23 mouse cellular contexts compared by ENCODE assay signal in the genomic region with DNA sequence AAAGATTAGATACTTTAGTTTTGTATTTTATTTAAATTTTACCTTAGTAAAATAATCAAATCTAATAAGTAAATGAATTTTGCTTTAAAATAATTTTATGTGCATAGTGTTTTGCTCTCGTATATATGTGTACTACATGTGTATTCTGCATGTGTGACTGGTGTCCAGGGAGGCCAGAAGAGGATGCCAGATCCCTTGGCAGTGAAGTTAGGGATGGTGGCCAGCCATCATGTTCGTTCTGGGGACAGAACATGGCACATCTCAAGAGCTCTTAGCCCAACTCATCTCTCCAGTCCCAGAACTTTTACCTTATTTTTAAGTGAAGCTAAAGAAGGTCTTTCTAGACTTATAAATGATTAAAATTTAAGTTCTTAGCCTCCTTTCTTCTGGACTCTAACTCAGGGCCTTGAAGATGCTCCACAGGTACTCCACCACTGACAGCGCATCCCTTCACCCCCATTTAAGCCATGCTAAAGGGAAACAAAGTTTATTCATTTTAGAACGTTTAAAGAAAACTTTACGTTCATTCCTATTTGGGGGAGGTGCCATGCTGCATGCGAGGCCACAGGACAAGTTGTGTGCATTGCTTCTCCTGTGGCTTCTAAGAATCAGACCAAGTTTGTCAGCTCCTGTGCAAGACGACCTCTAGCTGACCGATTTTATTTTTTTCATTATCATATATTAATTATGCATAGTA. TPM values are rescaled to one million over a fixed set of nuclear protein-coding genes. Genes with fewer than 3 reads are reported as not detected.
DNase-seq lines count a peak whose midpoint lies in the region; ATAC-seq and TF ChIP-seq lines count a peak whose summit lies in the region.
"Had no signal": no experiment of that assay in that cellular context is flagged by ENCODE, and none has a peak within 500 bp of the region (broad histone marks: within the 10 kb centered on the region; RNA-seq: fewer than 3 reads in every experiment).

No protein-coding gene starts in this region.

- no peaks in the 10 kb centered on the region for H3K9me3 ChIP-seq in heart, postnatal 0 days (replicated peaks; ENCODE audit: control insufficient read depth, low read length)
- H3K9me3 ChIP-seq: embryonic facial prominence, embryonic 15.5 days; forebrain, embryonic 10.5 days; heart, embryonic 15.5 days; hindbrain, embryonic 12.5 days had no signal

- no peak for ATAC-seq in heart, postnatal 0 days (ENCODE audit: insufficient read depth, low read depth)
- ATAC-seq in megakaryocyte, adult 5-6 weeks (ENCODE audit: poor library complexity, severe bottlenecking), result no peak
- ATAC-seq: activated CD4-positive, CD25-positive, alpha-beta regulatory T cell, adult 4 months; forebrain, embryonic 14.5 days; hindbrain, embryonic 16.5 days; inflammation-experienced regulatory T-cells, adult 6 months; intestine, postnatal 0 days; Patski had no signal

- 77% methylated on average over 8 of the region's 8 CpGs for WGBS in heart, postnatal 0 days

- H3K36me3 ChIP-seq in heart, postnatal 0 days (replicated peaks; ENCODE audit: control insufficient read depth, insufficient read depth, low read length), result no peaks in the 10 kb centered on the region
- H3K36me3 ChIP-seq: embryonic facial prominence, embryonic 15.5 days; forebrain, embryonic 10.5 days; heart, embryonic 15.5 days; hindbrain, embryonic 12.5 days had no signal

- H3K4me3 ChIP-seq in gastrocnemius, adult 2 months, result no peak overlapping the region
- no peak overlapping the region for H3K4me3 ChIP-seq in heart, postnatal 0 days (ENCODE audit: low read depth, low read length)
- H3K4me3 ChIP-seq: embryonic facial prominence, embryonic 15.5 days; erythroblast, embryonic 14.5 days; forebrain, embryonic 10.5 days; heart, embryonic 15.5 days; hindbrain, embryonic 12.5 days had no signal

- peak overlapping the region; percentile 84 for H3K27ac ChIP-seq in gastrocnemius, adult 2 months
- H3K27ac ChIP-seq in heart, postnatal 0 days (ENCODE audit: low read depth), result peak overlapping the region; percentile 54; the same call in 1 of the 2 replicates
- H3K27ac ChIP-seq: embryonic facial prominence, embryonic 15.5 days; forebrain, embryonic 10.5 days; hindbrain, embryonic 12.5 days had no signal

- intact Hi-C loops in gastrocnemius, adult 2 months (cut with DNase I), result no loop called here
- intact Hi-C loops in heart, postnatal 10 days (cut with DNase I), result no loop called here

- no peak for TF ChIP-seq EP300 in heart, postnatal 0 days (IDR thresholded peaks at IDR 0.05; ENCODE audit: low read depth)

- H3K9ac ChIP-seq in heart, postnatal 0 days (replicated peaks; ENCODE audit: low read depth, low read length), result no peak overlapping the region
- H3K9ac ChIP-seq: embryonic facial prominence, embryonic 15.5 days; heart, embryonic 15.5 days; hindbrain, embryonic 12.5 days had no signal

- no peak overlapping the region for H3K4me2 ChIP-seq in heart, postnatal 0 days (ENCODE audit: low read depth, low read length)
- H3K4me2 ChIP-seq: embryonic facial prominence, embryonic 15.5 days; heart, embryonic 15.5 days; hindbrain, embryonic 12.5 days had no signal

- DNase-seq in cerebellum, postnatal 10 days, result peak; percentile 61 to 65
- DNase-seq in cerebellum, adult 9-11 months, result no peak
- no peak for DNase-seq in gastrocnemius, adult 2 months
- no peak for DNase-seq in gastrocnemius, postnatal 25 days
- DNase-seq in heart, postnatal 0 days (ENCODE audit: low spot score), result no peak
- DNase-seq in heart, postnatal 10 days, result no peak
- DNase-seq: adrenal gland, postnatal 14 days; embryo, embryonic 11 days; heart, postnatal 36 days; kidney, adult 9 months had no signal

- no peak for TF ChIP-seq CTCF in gastrocnemius, adult 2 months (IDR thresholded peaks at IDR 0.05)
- no peak for TF ChIP-seq CTCF in heart, postnatal 0 days (IDR thresholded peaks at IDR 0.05; ENCODE audit: low read depth)

- H3K27me3 ChIP-seq in heart, postnatal 0 days (ENCODE audit: control insufficient read depth, insufficient read depth, low read length), result no peaks in the 10 kb centered on the region
- H3K27me3 ChIP-seq: CH12.LX; embryonic facial prominence, embryonic 15.5 days; heart, embryonic 15.5 days; hindbrain, embryonic 12.5 days; Patski had no signal

- H3K4me1 ChIP-seq in heart, postnatal 0 days (ENCODE audit: control insufficient read depth, insufficient read depth), result peaks cover 45% of the 10 kb centered on the region

RNA-seq across cellular contexts. Expression of a gene that starts 8.4 kb away (rescaled TPM):
- 10 to 100 TPM; 18.5 to 52.7 TPM for total RNA-seq in gastrocnemius, adult 2 months (2021)
- 10 to 100 TPM; 15.4 to 29.7 TPM for total RNA-seq in gastrocnemius, postnatal 25 days (2021)
- 68.2 and 108 TPM in 2 replicates for total RNA-seq in heart, postnatal 0 days (2014; rRNA removed; ENCODE audit: low replicate concordance)
- 44.5 and 48.3 TPM in 2 replicates for polyA plus RNA-seq in heart, postnatal 0 days (2015; fragmentation: Nextera tagmentation; extraction: Ambion mirVana)
- 100 to 1,000 TPM in 1 of 2 experiments, 10 to 100 TPM in 1; 52.8 to 110 TPM for total RNA-seq in heart, postnatal 10 days (2021)
- total RNA-seq in megakaryocyte, adult 5-6 weeks (2015), result 19.4 and 21.5 TPM in 2 replicates
- 15.1 and 15.7 TPM in 2 replicates for total RNA-seq in megakaryocyte, adult 5-6 weeks (2017)

RNA-seq across cellular contexts. Expression of a gene that starts 8.5 kb away (rescaled TPM):
- total RNA-seq in gastrocnemius, adult 2 months (2021), result 1 to 10 TPM; 2.7 to 3.1 TPM
- 1 to 10 TPM; 2.0 to 2.6 TPM for total RNA-seq in gastrocnemius, postnatal 25 days (2021)
- 4.9 and 15.0 TPM in 2 replicates for total RNA-seq in heart, postnatal 0 days (2014; rRNA removed; ENCODE audit: low replicate concordance)
- polyA plus RNA-seq in heart, postnatal 0 days (2015; fragmentation: Nextera tagmentation; extraction: Ambion mirVana), result 7.1 and 9.2 TPM in 2 replicates
- 1 to 10 TPM; 4.4 to 6.2 TPM for total RNA-seq in heart, postnatal 10 days (2021)
- total RNA-seq in megakaryocyte, adult 5-6 weeks (2015), result 14.4 and 18.6 TPM in 2 replicates
- total RNA-seq in megakaryocyte, adult 5-6 weeks (2017), result 21.2 and 28.0 TPM in 2 replicates

Comparison
In these comparisons a context has a peak if more than half of its experiments do, and no peak if none do; other contexts are left out.
1. DNase-seq: peak in cerebellum, postnatal 10 days (2 of 2); none in cerebellum, adult 9-11 months (single experiment), gastrocnemius, adult 2 months (single experiment), gastrocnemius, postnatal 25 days (single experiment), heart, postnatal 0 days (single experiment) and heart, postnatal 10 days (0 of 2).